Mouse (Mus musculus): ENCODE results near the gene Tmem114. TPM values are rescaled to one million over a fixed set of nuclear protein-coding genes. Genes with fewer than 3 reads are reported as not detected.

Tmem114 gene
- polyA plus RNA-seq (2017; shearing (Covaris generic)) = under 1 TPM; 0.18 to 0.93 TPM

GRCm38 (mm10) chr16:8424971-8425330 lies at the start of gene Tmem114:
Tmem114 (minus strand) TSS chr16:8425136.

GRCm38 (mm10) chr16:8470603-8471481 lies 45.9 kb upstream of the Tmem114 start, which contains the start of gene Mettl22:
Mettl22 (plus strand) TSS chr16:8470788.

Other genes with a start within 250 kb of the Tmem114 start
- gene Mettl22, start 45.7 kb upstream of the Tmem114 start, polyA plus RNA-seq (2017; shearing (Covaris generic)) = 10 to 100 TPM; 24.5 to 30.6 TPM
- gene Abat, start 88.3 kb upstream of the Tmem114 start, polyA plus RNA-seq (2017; shearing (Covaris generic)) = 1 to 10 TPM; 1.0 to 1.6 TPM
- gene Pmm2, start 212.5 kb upstream of the Tmem114 start, polyA plus RNA-seq (2017; shearing (Covaris generic)) = 100 to 1,000 TPM in 1 of 2 experiments, 10 to 100 TPM in 1; 92.4 to 135 TPM
- 10 to 100 TPM; 12.5 to 20.0 TPM for gene Tmem186, start 212.6 kb upstream of the Tmem114 start, polyA plus RNA-seq (2017; shearing (Covaris generic))
- 10 to 100 TPM; 16.3 to 32.6 TPM for gene Carhsp1, start 247.0 kb upstream of the Tmem114 start, polyA plus RNA-seq (2017; shearing (Covaris generic))

Data from inflammation-experienced regulatory T-cells (primary cell).